Mouse (Mus musculus) thymus, postnatal 4 days (tissue): Measurements from ENCODE around the gene Mdm4.
A peak's percentile ranks its signal among the peaks of the same experiment; 100 is the strongest.

ENCODE experiments used
- DNase-seq: peaks from one replicate; pipeline ENCODE4 v3.0.0; 2021

Gene Mdm4

GRCm38 (mm10) chr1:133030461-133030860 lies at the start of gene Mdm4:
Gene Mdm4 (minus strand): TSS chr1:133030561.
- DNase-seq = no peak

DNA sequence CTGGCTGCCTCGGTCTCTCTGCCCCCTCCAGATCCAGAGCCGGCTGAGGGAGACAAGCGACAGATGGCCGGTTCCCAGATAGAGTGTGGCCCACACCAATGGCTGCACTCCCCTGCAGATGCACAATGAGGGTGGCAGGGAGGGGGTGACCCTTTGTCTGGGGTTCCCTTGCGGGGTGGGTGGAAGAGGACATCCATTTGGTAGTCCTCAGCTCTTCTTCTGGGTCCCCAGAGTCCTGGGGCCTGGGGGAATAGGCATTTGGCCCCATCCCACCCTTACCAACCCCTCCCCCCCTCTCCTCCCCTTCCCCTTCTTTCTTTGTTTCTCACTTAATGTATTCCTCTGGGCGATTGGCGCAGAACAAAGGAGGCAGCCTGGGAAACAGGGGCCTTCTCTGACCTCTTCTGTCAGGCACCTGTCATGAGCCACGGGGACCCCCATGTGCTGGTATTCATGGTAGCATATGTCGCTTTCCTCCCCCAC lies 49.8 kb upstream of the Mdm4 start:
- no peak for DNase-seq

- DNase-seq = no peak
Observed at GRCm38 (mm10) chr1:133079509-133079908, 49.1 kb upstream of the Mdm4 start.

GRCm38 (mm10) chr1:133078338-133078727 lies 48.0 kb upstream of the Mdm4 start:
- no peak for DNase-seq

DNA sequence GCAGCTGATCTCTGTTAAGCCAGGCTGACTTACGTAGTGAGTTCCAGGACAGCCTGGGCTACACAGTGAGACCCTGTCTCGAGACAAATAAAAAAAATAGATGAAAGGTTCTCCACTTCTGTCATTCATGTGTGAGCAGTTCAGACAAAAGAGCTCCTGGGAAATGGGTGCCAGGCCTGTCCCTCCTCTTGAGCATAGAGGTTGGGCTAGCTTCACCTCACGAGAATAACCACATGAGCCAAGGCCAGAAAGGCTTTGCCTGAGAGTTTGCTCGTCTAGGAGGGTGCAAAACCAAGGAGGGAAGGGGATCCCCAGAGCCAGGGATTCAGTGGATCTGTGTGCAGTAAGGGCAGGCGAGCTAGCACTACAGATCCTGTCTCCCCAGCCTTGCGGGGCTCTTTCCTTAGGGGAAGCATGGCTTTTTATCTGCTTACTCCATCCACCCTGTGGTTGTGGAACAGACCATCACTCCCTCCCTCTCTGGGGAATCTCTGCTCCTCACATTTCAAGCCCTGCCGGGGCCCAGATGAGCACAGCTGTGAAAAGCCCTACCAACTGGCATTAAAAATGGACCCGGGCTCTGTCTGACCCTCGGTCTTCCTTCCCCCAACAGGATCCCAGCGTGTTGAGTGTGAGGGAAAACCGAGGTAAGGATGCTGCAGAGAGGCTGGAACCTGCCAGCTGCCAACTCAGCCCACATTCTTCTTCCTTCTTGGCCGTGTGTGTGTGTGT lies 47.4 kb upstream of the Mdm4 start:
- no peak for DNase-seq

DNA sequence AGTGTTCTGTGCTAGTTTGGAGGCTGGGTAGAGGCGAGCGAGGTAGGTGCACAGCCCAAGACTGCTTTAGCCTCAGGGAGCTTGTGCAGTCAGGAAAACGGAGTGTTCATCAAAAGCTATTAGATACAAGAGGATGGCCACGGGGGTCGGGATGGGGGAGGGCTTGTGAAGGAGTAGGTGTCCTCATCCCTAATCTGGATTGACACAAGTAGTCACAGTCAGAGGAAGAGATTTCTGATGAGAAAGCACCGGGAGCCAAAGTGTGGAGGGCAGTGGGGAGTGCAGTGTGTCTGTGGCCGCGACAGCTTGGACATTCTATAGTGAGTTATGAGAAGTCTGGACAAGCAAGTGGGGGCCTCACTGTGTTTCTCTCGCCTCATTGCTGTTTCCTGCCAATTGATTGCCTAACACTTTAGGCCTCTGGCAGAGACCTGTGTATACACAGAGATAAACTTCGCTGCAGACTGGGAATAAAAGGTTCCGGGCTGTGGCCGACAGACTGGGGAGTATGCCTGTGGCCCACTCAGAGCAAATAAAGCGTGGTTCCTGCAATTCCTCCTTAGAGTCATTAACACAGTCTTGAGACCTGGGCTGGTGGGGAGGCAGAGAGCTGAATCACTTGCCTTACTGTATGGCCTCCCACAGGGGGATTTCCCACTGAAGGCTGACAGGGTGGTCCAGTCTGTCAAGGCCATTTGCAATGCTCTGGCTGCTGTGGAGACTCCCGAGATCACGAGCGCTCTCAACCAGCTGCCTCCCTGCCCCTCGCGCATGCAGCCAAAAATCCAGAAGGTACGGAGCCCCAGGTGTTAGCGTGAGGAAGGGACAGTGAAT lies 46.5 kb upstream of the Mdm4 start:
- DNase-seq = no peak

GRCm38 (mm10) chr1:133075651-133076400 lies 45.5 kb upstream of the Mdm4 start:
- DNase-seq = no peak

DNA sequence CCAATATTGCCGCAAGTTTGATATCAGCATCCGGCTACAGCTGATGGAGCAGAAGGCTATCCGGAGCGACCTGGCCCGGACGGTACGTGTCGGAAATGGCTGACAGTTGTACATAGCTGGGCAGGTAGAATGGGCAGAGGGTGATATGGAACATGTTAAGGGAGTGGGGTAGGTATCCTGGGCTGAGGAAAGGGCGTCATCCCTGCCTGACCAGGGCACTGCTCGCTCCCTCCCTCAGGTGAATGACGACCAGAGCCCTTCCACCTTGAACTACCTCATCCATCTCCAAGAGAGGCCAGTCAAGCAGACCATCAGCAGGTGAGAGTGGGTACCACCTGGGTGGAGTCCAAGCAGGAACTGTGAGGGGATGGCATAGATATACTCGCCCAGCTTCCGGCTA lies 44.2 kb upstream of the Mdm4 start:
- no peak for DNase-seq

DNA sequence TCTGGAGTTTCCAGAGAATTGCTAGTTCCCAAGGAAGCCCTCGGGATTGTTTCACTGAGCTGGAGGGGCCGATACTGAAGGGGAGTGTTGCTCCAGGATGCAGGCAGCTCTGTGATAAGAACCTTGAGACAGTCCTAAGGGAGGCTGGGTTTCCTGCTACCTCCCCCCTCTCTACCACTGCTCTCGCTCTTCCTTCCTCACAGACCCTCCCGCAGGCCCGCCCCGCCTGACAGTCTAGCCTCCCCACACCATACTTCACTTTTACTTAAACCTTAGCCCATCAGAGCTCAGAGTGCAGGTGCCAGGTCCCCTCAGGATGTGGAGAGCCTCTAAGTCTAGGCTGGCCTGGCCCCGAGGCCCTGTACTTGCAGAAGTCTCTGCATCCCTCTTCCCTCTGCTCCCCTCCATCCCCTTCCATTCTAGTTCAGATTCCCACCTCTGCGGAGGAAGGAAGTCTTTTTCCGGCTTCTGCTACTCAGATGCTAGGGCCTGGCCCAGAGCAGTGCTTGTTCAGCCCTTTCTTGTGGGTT lies 43.0 kb upstream of the Mdm4 start:
- DNase-seq = peak; percentile 70

DNA sequence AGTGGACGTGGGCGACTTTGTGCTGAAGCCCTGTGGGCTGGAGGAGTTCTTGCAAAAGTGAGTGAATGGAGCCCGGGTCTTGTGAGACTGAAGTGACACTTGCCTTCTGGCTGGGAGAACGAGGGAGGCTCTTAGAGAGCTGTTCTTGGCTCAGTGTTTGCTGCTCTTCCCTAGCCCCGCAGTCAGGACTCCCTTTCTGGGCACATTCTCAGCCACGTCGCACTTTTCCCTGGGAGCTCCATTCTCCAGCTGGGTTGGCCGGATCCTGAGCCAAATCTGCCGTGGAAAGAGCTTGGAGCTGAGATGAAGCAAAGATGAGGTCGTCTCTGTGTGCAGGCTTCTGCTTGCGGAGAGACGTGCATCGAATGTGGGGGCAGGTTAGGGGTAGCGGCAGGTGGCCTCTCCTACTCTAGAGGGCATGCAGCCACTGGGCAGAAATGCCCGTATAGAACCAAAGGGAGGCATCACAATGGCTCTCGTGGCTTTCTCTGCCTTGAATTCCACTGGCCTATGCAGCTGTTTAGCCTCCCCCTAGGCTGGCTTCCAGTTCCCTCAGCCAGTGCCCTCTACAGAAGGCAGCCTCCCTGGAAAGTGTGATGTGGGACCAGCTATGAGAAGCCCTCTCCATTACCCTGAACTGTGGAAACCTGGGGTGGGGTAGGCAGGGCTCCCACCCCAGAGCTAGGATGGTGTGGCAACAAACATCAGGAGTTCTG lies 41.5 kb upstream of the Mdm4 start:
- no peak for DNase-seq

DNA sequence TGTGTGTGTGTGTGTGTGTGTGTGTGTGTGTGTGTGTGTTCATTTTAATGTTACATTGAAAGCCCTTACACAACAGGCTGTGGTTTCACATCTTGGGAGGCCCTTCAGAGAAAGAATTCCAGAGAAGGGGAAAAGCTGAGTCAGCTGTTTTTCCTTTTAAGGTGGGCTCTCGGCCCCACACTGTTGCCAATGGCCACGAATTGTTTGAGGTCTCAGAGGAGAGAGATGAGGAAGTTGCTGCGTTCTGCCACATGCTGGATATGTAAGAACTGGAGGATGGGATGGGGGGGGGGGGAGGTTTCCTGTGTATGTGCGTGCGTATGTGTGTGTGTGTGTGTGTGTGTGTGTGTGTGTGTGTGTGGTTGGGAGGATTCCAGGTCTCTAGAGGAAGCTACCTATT lies 39.8 kb upstream of the Mdm4 start:
- no peak for DNase-seq

DNA sequence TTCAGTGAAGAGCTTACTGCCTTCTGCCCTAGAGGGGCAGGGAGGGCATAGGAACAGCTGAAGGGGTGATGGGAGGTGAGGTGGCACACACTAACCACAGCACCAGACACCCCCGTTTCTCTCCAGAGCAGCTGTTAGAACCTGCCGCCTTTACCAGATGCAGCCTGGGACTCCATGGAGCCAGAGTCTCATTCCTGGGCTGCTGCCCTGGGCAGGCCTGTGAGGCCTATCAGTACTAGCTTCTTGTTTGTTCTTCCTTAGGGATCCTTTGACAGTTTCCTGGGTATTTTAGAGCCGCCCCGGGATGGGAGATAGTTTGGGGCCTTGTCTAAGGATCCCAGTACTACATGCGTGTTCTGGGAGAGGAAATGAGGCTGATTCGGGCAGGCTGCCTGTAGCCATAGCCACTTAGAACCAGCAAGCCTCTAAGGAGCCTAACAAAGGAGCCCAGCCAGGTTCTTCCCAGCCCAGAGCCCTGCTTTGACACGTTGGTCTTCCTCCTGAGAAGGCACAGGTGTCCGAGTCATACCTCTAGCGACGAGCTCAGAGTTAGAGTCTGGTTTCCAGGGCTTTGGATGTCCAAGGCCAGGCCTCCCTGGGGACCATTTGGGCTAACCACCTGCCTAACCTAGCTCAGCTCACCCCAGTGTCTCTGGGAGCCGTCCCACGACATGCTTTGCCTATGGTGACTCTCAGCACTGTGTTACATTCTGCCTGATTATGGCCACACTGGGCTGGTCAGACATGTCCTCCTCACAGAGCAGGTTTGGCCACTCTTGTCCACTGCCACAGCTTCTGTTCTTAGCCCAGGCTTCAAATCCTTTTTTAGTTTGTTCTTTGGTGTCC lies 39.1 kb upstream of the Mdm4 start:
- peak; percentile 26 for DNase-seq

GRCm38 (mm10) chr1:133068669-133069274 lies 38.4 kb upstream of the Mdm4 start:
- DNase-seq = no peak

- no peak for DNase-seq
Observed at GRCm38 (mm10) chr1:133068268-133068667, 37.9 kb upstream of the Mdm4 start.

DNA sequence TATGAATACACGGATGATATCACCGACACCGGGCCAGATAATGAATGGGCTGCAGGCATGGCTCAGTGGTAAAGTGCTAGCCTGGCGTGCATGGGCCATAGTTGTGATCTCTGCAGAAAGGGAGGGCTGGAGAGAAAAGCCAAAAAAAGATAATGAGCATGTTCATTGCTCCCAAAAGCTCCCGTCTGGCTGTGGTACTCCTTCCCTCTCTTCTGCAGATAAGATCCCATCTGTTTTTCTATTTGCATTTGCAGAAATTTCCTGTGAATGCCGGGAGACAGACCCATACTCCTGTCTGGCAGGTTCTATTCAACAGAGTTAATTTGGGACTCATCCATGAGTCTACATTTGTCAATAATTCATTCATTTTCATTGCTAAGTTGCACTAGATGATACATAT lies 32.8 kb upstream of the Mdm4 start:
- no peak for DNase-seq

- DNase-seq = no peak
Observed at GRCm38 (mm10) chr1:133060681-133061080, 30.3 kb upstream of the Mdm4 start.

DNA sequence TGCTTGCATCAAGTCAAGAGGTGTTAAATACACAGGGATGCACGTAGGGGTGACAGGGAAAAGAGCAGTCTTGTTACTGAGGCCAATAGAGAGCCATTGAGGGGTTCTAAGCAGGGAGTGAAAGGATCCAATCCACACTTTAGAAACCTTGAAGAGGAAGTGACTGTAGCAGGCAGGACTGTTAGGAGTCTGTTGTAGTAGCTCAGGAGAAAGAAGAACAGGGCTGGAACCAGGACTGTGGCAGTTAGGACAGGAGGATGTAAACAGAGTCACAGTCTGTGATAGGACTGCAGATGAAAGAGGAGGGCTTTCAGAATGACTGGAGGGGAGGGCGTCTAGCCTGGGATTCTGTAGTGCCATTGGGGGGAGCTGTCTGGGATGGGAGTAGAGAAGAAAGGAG lies 29.2 kb upstream of the Mdm4 start:
- no peak for DNase-seq

DNA sequence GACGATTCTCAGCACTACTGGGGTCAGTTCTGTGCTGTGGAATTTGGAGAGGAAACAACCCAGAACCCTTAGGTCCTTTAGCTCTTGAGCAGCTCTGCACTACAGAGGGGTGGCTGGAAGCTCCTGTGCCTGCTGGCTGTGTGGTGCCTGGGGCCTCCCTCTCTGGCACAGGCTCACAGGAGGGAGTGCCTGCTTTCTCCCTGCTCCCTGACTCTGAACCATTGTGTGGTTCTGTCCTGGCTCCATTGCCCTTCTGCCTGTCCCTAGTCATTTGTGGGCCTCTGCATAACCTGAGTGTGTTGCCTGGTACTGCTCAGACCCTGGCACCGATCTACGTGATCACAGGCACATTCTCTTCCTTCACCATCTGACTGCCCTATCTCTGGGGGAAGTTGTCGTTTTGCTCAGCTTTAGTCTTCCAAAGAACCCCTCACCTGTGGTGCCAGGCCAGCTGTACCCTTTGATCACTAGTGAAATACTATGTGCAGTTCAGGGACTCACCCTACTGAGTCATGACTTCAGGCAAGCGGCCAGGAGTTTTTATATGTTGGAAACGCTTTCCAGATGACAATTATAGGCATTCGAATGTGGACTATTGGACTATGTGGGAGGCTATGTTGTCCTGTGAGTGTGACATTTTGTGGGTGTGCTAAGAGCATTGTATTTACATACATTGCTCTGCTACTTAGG lies 27.1 kb upstream of the Mdm4 start:
- DNase-seq = peak; percentile 20

GRCm38 (mm10) chr1:133054326-133054725 lies 24.0 kb upstream of the Mdm4 start:
- no peak for DNase-seq

- no peak for DNase-seq
Observed at GRCm38 (mm10) chr1:133053034-133053433, 22.7 kb upstream of the Mdm4 start.
